Mouse (Mus musculus): ENCODE measurements at regions not wholly inside any gene's neighbourhood (a gene's known extent, or its start where the extent isn't known, plus 50 kb on each side); places are given as distances from the start of the nearest gene placed in this dataset.

- no peak for TF ChIP-seq POLR2A (IDR thresholded peaks at IDR 0.05; ENCODE audit: insufficient read depth, low read depth, low read length)
- TF ChIP-seq CTCF (IDR thresholded peaks at IDR 0.05) = no peak
Observed at GRCm38 (mm10) chr6:99866061-99866460, 139.9 kb upstream of the Prok2 start.
